Mouse (Mus musculus) cortical plate, adult 2 months (tissue): ENCODE data around the gene Gab3.

Source experiments
- CTCF ChIP-seq: fragments of 200-500 bp; IDR thresholded peaks from 2 replicates; pipeline ENCODE4 v1.5.1; 2011; ENCODE audit warnings: mild to moderate bottlenecking, control low read depth, low read length; ENCODE audit not compliant: insufficient read depth; ENCODE audit errors: extremely low read depth
- POLR2A ChIP-seq: fragments of 200-500 bp; IDR thresholded peaks from 2 replicates; pipeline ENCODE4 v1.6.1; 2011; ENCODE audit warnings: mild to moderate bottlenecking, low read length, control low read depth; ENCODE audit not compliant: insufficient read depth; ENCODE audit errors: extremely low read depth

- no peak for TF ChIP-seq POLR2A
- TF ChIP-seq CTCF: no peak
Observed at GRCm38 (mm10) chrX:75126893-75127292, 41.6 kb upstream of the Gab3 start.
